Mouse (Mus musculus) heart, embryonic 12.5 days (tissue): ENCODE results near the gene Zfp114. TPM values are rescaled to one million over a fixed set of nuclear protein-coding genes. Genes with fewer than 3 reads are reported as not detected.

ENCODE experiments used
- ATAC-seq: fragments of 200-750 bp; cut with Nextera tagmentation; 2 replicates; pipeline ENCODE4 v1.8.0; 2017; ENCODE audit warnings: moderate TSS enrichment, moderate library complexity; ENCODE audit not compliant: insufficient number of reproducible peaks, low FRiP score
- H3K27ac ChIP-seq: fragments of 300-500 bp; sonication (generic); 2 replicates; pipeline ENCODE4 v1.5.1; 2016; ENCODE audit warnings: mild to moderate bottlenecking, moderate library complexity; ENCODE audit not compliant: poor library complexity, severe bottlenecking
- H3K27me3 ChIP-seq: fragments of 300-500 bp; sonication (generic); replicated peaks from 2 replicates; pipeline ENCODE4 v1.6.1; 2016; ENCODE audit warnings: mild to moderate bottlenecking, moderate library complexity
- H3K36me3 ChIP-seq: fragments of 300-500 bp; sonication (generic); 2 replicates; pipeline ENCODE4 v1.6.1; 2016; ENCODE audit warnings: mild to moderate bottlenecking, moderate library complexity
- H3K4me1 ChIP-seq: fragments of 300-500 bp; sonication (generic); replicated peaks from 2 replicates; pipeline ENCODE4 v1.6.1; 2016; ENCODE audit warnings: mild to moderate bottlenecking
- H3K4me2 ChIP-seq: fragments of 300-500 bp; sonication (generic); 2 replicates; pipeline ENCODE4 v1.6.1; 2016; ENCODE audit warnings: mild to moderate bottlenecking, moderate library complexity
- H3K4me3 ChIP-seq: fragments of 300-500 bp; sonication (generic); 2 replicates; pipeline ENCODE4 v1.5.1; 2016; ENCODE audit warnings: mild to moderate bottlenecking
- H3K9ac ChIP-seq: fragments of 300-500 bp; sonication (generic); 2 replicates; pipeline ENCODE4 v1.6.1; 2016; ENCODE audit warnings: mild to moderate bottlenecking, moderate library complexity
- H3K9me3 ChIP-seq: fragments of 300-500 bp; sonication (generic); replicated peaks from 2 replicates; pipeline ENCODE4 v1.6.1; 2016; ENCODE audit warnings: mild to moderate bottlenecking, moderate library complexity
- WGBS: fragments of 180-500 bp; shearing (Covaris S2); methylation state at CpG from one replicate; pipeline ENCODE4 v1.1.7; 2016; 5-methylcytosine and 5-hydroxymethylcytosine counted together
- polyA plus RNA-seq: library from polyadenylated mRNA; unstranded; fragments of >200 nt; fragmentation: Nextera tagmentation; extraction: Ambion mirVana; gene quantifications from 2 replicates; pipeline ENCODE4 v1.2.1, GENCODE M21; 2016

Zfp114 gene
- polyA plus RNA-seq, result 3.7 and 4.0 TPM in 2 replicates

DNA sequence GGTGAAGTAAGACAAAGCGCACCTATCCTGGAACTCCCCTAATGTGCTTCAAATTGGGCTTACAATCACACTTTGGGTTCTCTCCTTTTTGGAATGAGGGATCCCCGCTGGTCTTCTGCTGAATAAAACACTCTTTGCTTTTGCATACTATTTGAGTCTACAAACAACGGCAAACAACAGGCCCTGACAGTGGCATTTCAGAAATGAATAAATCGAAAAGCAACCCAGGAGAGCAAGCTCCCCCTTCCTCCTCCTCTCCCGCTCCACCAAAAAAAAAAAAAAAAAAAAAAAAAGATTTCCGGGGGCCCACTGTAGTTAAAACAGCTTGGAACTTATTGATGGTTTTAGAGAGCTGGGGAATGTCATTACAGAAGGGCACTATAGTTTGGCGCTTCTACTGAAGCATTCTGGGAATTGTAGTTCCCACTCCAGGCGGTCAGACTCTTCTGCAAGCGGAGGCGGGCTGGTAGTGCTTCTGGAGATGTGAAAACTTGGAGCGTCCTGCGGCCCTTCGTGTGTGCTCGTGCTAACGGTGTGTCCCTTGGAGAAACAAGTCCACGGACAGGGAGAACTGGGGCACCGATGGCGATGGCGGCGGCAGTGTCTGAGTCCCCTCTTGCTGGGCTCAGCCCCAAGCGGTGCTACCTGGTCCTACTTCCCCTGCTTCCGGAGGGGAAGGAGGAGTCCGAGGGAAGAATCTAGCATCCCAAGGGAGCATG, at the start of gene Zfp114:
Gene Zfp114 (plus strand): TSS at position 443 of the 719 bp plus-strand sequence.
- H3K27ac ChIP-seq, result no peak within 1 kb of the TSS

GRCm38 (mm10) chr7:24133425-24133995, 41.4 kb upstream of the Zfp114 start:
- Histone ChIP-seq H3K9me3 (no peaks in the 10 kb centered on the region), H3K4me1 (peaks cover 11% of the 10 kb centered on the region), H3K27ac (no peak overlapping the region), H3K36me3 (peaks cover 27% of the 10 kb centered on the region), H3K4me2 (peak overlapping the region; percentile 87), H3K4me3 (peak overlapping the region; percentile 91), H3K9ac (peak overlapping the region; percentile 89), H3K27me3 (no peaks in the 10 kb centered on the region)
- WGBS, result 19% methylated on average over 6 of the region's 6 CpGs
- no peak for ATAC-seq

More for the DNA sequence above, at the start of gene Zfp114:
- H3K9ac ChIP-seq, result peak within 1 kb of the TSS; percentile 74
- no peaks in the 10 kb centered on the region for H3K9me3 ChIP-seq
- peak within 1 kb of the TSS; percentile 64 for H3K4me2 ChIP-seq
- H3K36me3 ChIP-seq, result 0 out of 2 replicates have a peak, but pooled peaks cover 4% of the 10 kb centered on the region
- WGBS, result 13% methylated on average over 23 of the region's 23 CpGs
- peaks cover 8% of the 10 kb centered on the region for H3K4me1 ChIP-seq
- peak within 1 kb of the TSS; percentile 63 for H3K4me3 ChIP-seq
- H3K27me3 ChIP-seq, result no peaks in the 10 kb centered on the region
- peak; percentile 58 for ATAC-seq

DNA sequence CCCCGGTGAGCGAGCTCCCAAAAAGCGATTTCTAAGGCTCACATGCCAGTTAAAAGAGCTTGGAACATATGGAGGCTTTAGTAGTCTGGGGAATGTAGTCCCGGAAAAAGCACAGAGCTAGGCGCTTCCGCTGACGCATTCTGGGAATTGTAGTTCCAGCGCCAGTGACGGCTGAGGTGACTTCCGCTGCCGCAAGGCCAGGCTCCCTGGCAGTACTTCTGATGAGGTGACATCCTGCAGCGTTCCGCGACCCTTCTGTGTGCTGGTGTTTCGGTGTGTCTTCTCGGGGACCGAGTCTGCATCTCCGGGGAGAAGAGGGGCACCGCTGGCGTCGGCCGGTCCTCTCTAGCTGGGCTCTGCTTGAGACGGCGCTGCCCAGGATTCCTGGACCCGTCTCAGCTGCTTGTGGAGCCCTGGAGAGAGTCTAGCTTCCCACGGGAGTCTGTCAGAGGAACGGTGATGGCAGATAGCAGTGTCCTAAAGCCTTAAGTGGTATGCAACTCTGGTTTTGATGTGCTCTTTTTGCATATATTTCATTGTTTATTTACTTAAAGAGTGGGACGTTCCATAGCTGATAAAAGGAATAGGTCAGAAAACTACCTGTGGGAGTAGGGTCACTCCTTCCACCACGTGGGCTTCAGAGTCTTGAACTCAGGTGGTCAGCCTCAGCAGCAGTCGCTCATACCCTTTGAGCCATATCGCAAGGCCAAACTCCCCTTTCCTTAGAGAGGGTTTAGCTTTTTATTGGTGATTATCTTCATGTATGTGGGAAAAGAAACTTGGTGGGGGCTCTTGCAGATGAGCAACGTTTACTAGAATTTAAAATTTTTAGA, 40.6 kb upstream of the Zfp114 start, which contains the start of gene Zfp235:
Gene Zfp235 (plus strand): TSS at position 174 of the 833 bp plus-strand sequence.
- peak; percentile 94 for ATAC-seq
- peaks cover 11% of the 10 kb centered on the region for H3K4me1 ChIP-seq
- peak within 1 kb of the TSS; percentile 87 for H3K4me2 ChIP-seq
- H3K9ac ChIP-seq, result peak within 1 kb of the TSS; percentile 89
- H3K9me3 ChIP-seq, result no peaks in the 10 kb centered on the region
- H3K27me3 ChIP-seq, result no peaks in the 10 kb centered on the region
- 2% methylated on average over 32 of the region's 32 CpGs for WGBS
- H3K4me3 ChIP-seq, result peak within 1 kb of the TSS; percentile 91
- 0 out of 2 replicates have a peak within 1 kb of the TSS, but pooled peaks have one; percentile 19 for H3K27ac ChIP-seq
- peaks cover 34% of the 10 kb centered on the region for H3K36me3 ChIP-seq

- WGBS, result 85% methylated on average over 6 of the region's 6 CpGs
- peaks cover 23% of the 10 kb centered on the region for H3K9me3 ChIP-seq
Observed at GRCm38 (mm10) chr7:24142566-24142965, 32.3 kb upstream of the Zfp114 start.

GRCm38 (mm10) chr7:24153272-24153671, 21.6 kb upstream of the Zfp114 start:
- H3K9me3 ChIP-seq, result peaks cover 8% of the 10 kb centered on the region; the same call in 1 of the 2 replicates
- 0 out of 2 replicates have a peak, but pooled peaks cover 3% of the 10 kb centered on the region for H3K27me3 ChIP-seq
- H3K27ac ChIP-seq, result no peak overlapping the region
- no peak for ATAC-seq
- no peak overlapping the region for H3K9ac ChIP-seq
- H3K4me2 ChIP-seq, result no peak overlapping the region
- H3K4me3 ChIP-seq, result no peak overlapping the region
- no peaks in the 10 kb centered on the region for H3K36me3 ChIP-seq
- WGBS, result 11% methylated on average over 1 of the region's 1 CpGs
- no peaks in the 10 kb centered on the region for H3K4me1 ChIP-seq

More at GRCm38 (mm10) chr7:24142566-24142965, 32.3 kb upstream of the Zfp114 start:
- H3K9ac ChIP-seq, result no peak overlapping the region
- H3K36me3 ChIP-seq, result peaks cover 52% of the 10 kb centered on the region
- ATAC-seq, result no peak
- no peak overlapping the region for H3K4me2 ChIP-seq
- H3K27me3 ChIP-seq, result no peaks in the 10 kb centered on the region
- H3K4me1 ChIP-seq, result no peaks in the 10 kb centered on the region
- H3K4me3 ChIP-seq, result no peak overlapping the region
- H3K27ac ChIP-seq, result no peak overlapping the region

- Histone ChIP-seq H3K9ac (no peak overlapping the region), H3K4me2 (no peak overlapping the region), H3K4me1 (no peaks in the 10 kb centered on the region), H3K27me3 (no peaks in the 10 kb centered on the region), H3K4me3 (no peak overlapping the region), H3K36me3 (no peaks in the 10 kb centered on the region), H3K27ac (no peak overlapping the region), H3K9me3 (no peaks in the 10 kb centered on the region)
- WGBS, result 67% methylated on average over 4 of the region's 4 CpGs
- ATAC-seq, result no peak
Observed at GRCm38 (mm10) chr7:24172191-24172590, 2.7 kb upstream of the Zfp114 start.

GRCm38 (mm10) chr7:24175337-24175711, 464 bp downstream of the Zfp114 start:
- no peaks in the 10 kb centered on the region for H3K9me3 ChIP-seq
- 0 out of 2 replicates have a peak, but pooled peaks cover 4% of the 10 kb centered on the region for H3K36me3 ChIP-seq
- H3K4me1 ChIP-seq, result peaks cover 8% of the 10 kb centered on the region
- H3K9ac ChIP-seq, result peak overlapping the region; percentile 74
- 0 out of 2 replicates have a peak, but pooled peaks have one; percentile 3 for ATAC-seq
- no peaks in the 10 kb centered on the region for H3K27me3 ChIP-seq
- H3K4me3 ChIP-seq, result peak overlapping the region; percentile 63
- no peak overlapping the region for H3K27ac ChIP-seq
- peak overlapping the region; percentile 64 for H3K4me2 ChIP-seq
- WGBS, result 51% methylated on average over 6 of the region's 6 CpGs

DNA sequence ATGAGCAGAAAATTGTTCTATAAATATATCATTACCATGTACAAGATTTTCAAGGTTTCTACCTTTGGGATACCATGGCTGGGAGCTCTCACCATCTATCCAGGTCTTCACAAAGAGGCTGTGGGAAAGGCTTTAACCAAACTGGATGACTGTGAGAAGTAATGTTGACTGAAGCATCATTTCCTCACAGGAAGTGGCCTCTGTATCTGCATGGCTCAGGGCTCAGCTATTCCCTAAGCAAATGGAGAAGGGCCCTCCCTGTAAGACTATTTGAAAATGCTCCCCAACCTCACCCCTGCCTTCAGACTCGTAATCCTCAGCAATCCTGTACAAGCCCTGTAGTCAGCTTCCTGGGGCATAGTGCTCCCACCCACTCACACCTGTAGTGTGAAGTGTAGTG, 12.8 kb downstream of the Zfp114 start:
- ATAC-seq, result no peak
- Histone ChIP-seq H3K27ac (no peak overlapping the region), H3K27me3 (no peaks in the 10 kb centered on the region), H3K4me2 (no peak overlapping the region), H3K4me3 (no peak overlapping the region), H3K9ac (no peak overlapping the region), H3K9me3 (peaks cover 4% of the 10 kb centered on the region), H3K36me3 (0 out of 2 replicates have a peak, but pooled peaks cover under 1% of the 10 kb centered on the region), H3K4me1 (0 out of 2 replicates have a peak, but pooled peaks cover 4% of the 10 kb centered on the region)
- WGBS, result 59% methylated on average over 1 of the region's 1 CpGs

DNA sequence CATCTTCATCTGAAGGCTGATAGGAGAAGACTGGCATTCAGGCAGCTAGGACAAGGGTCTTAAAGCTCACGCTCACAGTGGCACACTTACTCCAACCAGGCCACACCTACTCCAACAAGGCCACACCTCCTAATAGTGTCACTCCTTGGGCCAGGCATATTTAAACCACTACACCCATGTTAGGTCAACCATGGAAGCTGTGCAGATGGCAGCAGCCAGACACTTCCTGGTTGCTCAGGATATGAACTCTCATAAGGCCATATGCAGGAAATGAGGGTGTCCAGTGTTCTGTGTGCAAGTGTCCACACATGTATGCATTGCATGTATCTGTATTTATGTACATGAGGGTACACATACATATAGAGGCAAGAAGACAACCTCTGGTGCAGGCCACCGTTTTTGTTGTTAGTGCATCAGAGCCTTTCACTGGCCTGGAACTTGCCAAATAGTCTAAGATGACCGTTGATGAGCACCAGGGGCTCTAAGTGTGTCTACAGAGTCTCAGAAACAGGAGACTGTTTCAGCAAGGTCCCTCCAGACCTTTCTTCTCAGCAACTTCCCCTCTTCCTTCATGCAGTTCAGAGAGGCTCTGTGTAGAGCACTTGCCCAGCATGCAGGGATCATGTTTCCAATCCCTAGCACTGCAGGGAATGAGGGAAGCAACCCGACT, 14.2 kb downstream of the Zfp114 start:
- H3K36me3 ChIP-seq, result peaks cover 8% of the 10 kb centered on the region
- ATAC-seq, result no peak
- no peaks in the 10 kb centered on the region for H3K27me3 ChIP-seq
- H3K4me1 ChIP-seq, result 0 out of 2 replicates have a peak, but pooled peaks cover 4% of the 10 kb centered on the region
- H3K27ac ChIP-seq, result no peak overlapping the region
- no peak overlapping the region for H3K9ac ChIP-seq
- no peak overlapping the region for H3K4me2 ChIP-seq
- peaks cover 4% of the 10 kb centered on the region for H3K9me3 ChIP-seq
- WGBS, result 63% methylated on average over 4 of the region's 4 CpGs
- no peak overlapping the region for H3K4me3 ChIP-seq

- Histone ChIP-seq H3K4me2 (no peak overlapping the region), H3K4me1 (0 out of 2 replicates have a peak, but pooled peaks cover 4% of the 10 kb centered on the region), H3K36me3 (peaks cover 13% of the 10 kb centered on the region), H3K9ac (no peak overlapping the region), H3K9me3 (peaks cover 4% of the 10 kb centered on the region), H3K27me3 (no peaks in the 10 kb centered on the region), H3K27ac (no peak overlapping the region), H3K4me3 (no peak overlapping the region)
- no peak for ATAC-seq
- 25% methylated on average over 5 of the region's 5 CpGs for WGBS
Observed at GRCm38 (mm10) chr7:24189571-24189944, 14.7 kb downstream of the Zfp114 start.
